Mouse (Mus musculus) testis, postnatal 14 days (tissue): Measurements from ENCODE around the gene Gm19345.

Experiments
- DNase-seq: peaks from one replicate; pipeline ENCODE4 v3.0.0; 2021; ENCODE audit warnings: low spot score

Gm19345 gene

DNA sequence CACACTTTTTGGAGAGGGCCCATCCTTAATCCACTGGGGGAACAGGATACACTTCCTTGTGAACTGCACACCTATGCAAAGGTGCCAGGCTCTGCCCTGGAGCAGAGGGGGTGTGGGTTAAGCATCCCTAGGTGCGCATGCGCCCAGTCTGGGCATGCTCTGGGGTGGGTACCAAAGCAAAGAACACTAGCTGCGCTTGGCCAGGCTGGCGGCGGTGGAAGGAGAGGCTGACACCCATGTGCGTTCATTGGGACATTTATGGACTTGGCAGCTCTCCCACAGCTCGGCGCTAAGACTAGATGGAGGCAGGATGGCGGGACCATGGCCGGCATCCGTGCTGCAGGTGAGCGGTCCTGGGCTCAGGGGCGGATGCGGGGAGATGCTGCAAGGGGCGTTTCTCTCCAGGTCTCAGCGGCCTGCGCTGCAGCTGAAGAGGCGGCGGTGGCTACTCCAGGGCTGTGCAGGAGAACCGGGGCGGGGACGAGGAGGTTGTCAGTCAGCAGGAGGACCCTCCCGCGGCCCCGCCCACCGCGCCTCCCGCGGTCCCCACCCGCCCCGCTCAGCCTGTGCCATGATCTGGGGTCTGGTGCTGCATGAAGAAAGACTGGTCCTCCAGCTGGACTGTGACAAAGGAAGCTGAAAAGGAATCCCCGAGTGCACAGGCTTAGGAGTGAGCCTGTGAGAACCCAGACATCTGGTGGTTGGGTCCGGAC, at the start of gene Gm19345:
Gene Gm19345 (plus strand): TSS at position 146 of the 713 bp plus-strand sequence.
- no peak for DNase-seq

DNA sequence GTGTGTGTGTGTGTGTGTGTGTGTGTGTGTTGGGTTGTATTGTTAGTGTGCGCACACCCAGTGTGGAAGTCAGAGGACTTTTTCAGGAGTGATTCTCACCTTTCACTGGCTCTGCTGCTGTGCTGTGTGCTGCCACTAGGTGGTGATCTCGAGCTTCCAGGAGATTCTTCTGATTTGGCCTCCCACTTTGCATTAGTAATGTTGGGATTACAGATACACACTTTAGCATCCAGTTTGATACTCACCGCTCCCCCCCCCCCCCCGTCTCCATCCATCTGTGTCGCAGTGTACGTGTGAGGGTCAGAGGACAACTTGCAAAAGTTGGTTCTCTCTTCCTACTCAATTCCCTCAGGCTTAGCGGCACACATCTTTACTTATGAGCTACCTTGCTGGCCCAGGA, 48.8 kb upstream of the Gm19345 start:
- no peak for DNase-seq

- no peak for DNase-seq
These were observed 45.3 kb upstream of the Gm19345 start for GRCm38 (mm10) chr7:19806356-19806969.

DNA sequence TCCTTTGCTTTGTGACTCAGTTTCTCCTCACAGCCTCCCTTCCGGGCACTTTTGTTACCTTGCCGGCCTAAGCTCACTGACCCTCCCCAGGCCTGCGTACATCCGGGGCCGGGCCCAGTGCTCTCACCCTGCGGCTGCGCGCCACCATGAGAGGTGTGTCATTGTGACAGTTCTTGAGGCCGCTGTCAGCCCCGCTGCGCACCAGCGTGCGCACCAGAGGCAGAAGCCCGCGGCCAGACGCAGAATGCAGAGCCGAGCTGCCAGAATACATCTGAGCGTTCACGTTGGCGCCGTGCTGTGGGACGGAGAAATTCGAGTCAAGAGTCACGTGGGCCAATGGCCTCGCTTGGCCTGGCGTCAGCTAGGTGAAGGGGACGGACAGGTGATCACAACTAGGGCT, 42.4 kb upstream of the Gm19345 start:
- DNase-seq = no peak

DNA sequence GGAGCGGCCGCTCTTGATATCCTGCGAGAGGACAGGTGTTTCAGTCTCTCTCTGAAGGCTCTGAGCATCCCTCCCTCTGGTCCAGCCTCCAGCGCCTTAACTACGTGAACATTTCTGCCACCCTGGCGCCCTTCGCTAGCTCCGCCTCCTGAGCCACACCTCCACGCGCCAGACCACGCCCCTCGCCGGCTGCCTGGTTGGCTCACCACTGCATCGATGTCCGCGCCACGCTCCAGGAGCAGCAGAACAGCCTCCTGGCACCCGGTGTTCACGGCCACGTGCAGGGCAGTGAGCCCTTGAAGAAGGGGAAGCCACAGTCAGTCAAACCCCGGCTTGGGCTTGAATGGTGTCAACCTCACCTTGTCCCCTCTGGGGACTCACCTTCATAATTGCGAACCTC, 40.7 kb upstream of the Gm19345 start:
- no peak for DNase-seq

- DNase-seq = no peak
These were observed 38.6 kb upstream of the Gm19345 start for GRCm38 (mm10) chr7:19813161-19813560.

DNA sequence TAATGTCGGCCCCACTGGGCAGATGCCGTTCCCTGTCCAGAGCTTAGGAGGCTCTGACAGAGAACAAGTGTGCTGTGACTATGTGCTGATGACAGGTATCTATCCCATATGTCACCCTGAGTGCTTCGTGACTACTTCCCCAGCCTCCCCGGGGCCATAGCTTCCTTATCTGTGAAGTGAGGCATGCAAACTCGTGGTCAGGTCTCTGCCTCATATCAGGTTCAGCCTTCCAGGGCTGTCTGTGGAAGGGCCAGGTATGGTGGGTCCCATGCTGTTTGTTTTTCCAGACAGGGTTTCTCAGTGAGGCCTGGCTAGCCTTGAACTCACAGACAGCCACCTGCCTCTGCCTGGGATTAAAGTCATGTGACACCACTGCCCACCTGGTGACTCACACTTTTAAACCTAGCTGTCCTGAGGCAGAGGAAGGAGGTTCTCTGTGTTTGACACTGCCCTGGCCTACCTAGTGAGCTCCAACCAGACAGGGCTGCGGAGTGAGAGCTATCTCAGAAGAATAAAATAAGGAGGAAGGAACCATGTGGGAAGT, 38.2 kb upstream of the Gm19345 start:
- DNase-seq = no peak

GRCm38 (mm10) chr7:19815296-19816223, 36.2 kb upstream of the Gm19345 start:
- DNase-seq = no peak

DNA sequence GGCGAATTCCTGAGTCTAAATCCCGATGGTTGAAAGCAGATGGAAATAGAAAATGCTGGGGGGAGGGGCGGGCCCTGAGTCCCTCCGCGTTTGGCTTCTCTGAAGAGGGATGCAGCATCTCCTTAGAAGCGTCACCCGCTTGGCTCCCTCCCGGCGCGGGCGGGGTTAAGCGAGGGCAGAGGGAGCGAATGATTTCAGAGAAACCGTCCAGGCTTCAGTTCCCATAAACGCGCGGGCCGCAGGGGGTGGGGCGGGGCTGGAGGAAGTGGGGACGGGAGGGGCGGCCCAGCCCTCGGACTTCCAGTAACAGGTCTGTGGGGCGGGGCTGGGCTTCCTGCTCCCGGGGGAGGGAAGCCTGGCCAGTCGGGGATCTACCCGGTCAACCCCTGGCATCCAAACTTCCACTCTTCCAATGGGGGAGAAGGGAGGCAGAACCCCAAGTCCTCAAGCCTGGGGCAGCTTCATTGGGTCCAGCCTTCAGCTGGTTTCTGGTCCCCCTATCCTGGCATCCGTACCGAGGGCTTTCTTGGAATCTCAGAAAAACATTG, 35.5 kb upstream of the Gm19345 start:
- peak; percentile 77 for DNase-seq

- DNase-seq = peak; percentile 80
These were observed 34.3 kb upstream of the Gm19345 start for GRCm38 (mm10) chr7:19817382-19818105.

DNA sequence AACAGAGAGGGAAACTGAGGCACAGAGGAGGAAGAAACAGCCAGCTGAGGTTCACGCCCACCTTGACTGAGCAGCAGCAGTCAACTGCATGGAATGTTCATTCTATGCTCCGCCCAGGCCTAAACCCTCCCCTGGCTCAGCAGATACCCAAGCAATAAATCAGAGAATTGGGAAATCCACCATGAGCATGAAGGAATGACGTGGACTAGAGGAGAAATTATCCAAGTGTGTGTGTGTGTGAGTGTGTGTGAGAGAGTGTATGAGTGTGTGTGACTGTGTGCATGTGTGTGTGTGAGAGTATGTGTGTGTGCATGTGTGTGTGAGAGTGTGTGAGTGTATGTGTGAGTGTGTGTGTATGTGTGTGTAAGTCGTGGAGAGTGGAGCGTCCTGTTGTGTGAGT, 33.4 kb upstream of the Gm19345 start:
- no peak for DNase-seq

GRCm38 (mm10) chr7:19818875-19819274, 32.9 kb upstream of the Gm19345 start:
- no peak for DNase-seq

DNA sequence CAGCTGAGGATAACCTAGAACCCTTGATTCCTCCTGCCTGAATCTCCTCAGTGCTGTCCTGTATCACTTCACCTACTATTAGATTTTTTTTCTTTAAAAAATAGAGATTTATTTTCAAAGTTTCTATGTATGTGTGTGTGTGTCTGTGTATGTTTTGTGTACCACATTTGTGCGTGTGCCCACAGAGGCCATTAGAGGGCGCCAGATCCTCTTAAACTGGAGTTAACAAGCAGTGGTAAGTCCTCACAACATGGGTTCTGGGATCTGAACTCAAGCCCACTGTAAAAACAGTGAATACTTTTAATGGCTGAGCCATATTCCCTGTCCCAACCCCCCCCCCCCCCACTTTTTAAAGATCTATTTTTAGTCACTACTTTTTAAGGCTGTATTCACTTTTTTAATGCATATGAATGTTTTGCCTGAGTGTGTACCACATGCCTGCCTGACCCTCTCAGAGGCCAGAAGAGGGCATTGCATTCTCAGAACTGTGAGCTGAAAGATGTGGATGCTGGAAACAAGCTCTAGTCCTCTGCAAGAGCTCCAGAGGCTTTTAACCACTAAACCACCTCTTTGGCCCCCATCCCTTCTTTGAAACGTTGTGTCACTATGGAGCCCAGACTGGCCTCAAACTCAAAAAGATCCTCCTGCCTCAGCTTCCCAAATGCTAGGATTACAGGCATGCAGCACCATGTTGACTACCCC, 31.3 kb upstream of the Gm19345 start:
- no peak for DNase-seq

GRCm38 (mm10) chr7:19821633-19822032, 30.2 kb upstream of the Gm19345 start:
- DNase-seq = no peak

DNA sequence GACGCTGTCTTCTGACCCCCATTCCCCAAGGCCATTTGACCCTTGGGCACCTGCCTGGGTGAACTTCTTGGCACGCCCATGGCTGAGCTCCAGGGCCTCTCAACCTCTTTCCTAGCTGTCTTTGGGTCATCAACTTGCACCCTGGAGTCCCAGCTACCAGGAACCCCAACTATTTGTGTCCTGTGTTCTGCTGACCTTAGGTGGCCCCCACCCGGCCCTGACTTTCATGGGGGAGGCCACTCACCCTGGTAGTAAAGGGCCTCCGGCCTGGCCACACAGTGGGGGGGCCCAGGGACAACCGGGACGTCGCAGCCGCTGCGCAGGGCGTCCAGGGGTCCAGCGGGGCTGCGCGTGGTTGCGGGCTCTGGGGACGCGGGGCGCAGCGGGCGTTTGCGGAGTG, 29.6 kb upstream of the Gm19345 start:
- DNase-seq = no peak

DNA sequence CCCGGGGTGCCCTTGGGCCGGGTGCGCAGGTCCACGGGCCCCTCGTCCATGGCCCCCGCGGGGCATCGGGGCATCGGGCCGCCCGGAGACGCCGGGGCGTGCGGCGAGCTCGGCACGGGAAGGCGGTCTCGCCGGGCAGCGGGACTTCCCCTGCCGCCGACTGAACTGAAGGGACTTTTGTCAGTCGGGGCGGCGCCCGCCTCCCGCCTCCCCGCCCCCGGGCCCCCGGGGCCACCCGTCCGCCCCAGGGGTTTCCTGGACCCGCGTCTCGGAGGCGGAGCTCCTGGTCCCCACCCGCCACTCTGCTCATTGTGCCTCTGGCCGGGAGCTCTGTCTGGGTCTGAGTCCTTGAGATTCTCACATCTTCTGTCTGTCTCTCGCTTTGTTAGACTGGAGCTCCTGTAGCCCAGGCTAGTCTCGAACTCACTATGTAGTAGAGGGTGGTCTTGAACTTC, 29.2 kb upstream of the Gm19345 start, which contains the start of gene Bcl3:
Gene Bcl3 (minus strand): TSS at position 167 of the 455 bp plus-strand sequence.
- peak; percentile 44 for DNase-seq

DNA sequence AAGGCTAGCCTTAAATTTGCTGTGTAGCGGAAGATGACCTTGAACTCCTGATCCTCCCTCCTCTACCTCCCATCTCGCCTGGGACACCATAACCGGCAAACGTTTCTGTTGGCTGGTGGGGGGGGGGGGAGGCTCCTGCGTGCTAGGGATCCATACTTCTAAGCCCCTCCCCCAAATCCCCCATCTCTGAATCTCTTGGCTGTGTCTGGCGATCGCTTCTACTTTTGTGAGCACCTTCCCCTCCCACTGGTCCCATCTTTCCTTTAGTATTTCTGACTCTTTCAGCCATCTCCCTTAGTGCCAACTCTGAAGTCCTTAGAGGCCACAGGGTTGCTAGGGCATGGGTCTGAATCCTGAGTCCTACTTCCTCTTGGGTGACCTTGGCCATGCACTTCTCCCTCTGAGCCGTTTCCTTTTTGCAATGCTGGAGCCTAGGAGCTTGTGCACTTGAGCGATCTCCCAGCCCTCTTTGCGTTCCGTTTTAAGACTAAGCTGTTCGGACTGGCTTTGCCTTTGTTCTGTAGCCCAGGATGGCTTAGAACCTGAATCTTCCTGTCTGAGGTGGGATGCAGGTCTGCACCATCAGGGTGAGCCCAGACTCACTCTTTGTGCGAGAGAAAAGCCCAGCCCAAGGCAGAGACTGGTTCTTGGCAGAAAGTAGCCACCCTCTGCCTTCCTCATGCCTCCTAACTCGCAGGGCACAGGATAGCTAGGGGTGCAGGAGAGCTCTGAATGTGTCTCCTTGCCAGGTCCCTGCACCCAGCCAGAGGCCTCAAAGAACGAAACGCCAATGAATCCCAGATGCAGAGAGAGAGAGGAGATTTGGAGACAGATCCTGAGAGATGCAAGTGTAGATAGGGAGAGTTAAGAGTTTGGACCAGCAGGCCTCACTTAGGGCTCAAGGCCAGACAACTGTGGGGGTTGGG, 28.3 kb upstream of the Gm19345 start:
- peak; percentile 27 for DNase-seq

- DNase-seq = peak; percentile 83
These were observed 27.4 kb upstream of the Gm19345 start for GRCm38 (mm10) chr7:19824182-19824973.

- no peak for DNase-seq
These were observed 25.0 kb upstream of the Gm19345 start for GRCm38 (mm10) chr7:19826756-19827155.
